Mouse (Mus musculus) brain, embryonic 14.5 days (tissue): ENCODE measurements around the gene Kat2a. TPM values are rescaled to one million over a fixed set of nuclear protein-coding genes. Genes with fewer than 3 reads are reported as not detected.
A peak's percentile ranks its signal among the peaks of the same experiment; 100 is the strongest.
"Not testable (repeated sequence)": the region's sequence is repeated elsewhere in the genome, so short reads cannot be mapped to it uniquely, and the experiment has no call there.

Source experiments
- DNase-seq: peaks from one replicate; pipeline ENCODE4 v3.0.0-alpha.2; 2011; ENCODE audit warnings: low read depth
- CTCF ChIP-seq: fragments of 200-500 bp; IDR thresholded peaks from 2 replicates; pipeline ENCODE4 v1.5.1; 2012; ENCODE audit warnings: inconsistent platforms, mild to moderate bottlenecking, moderate library complexity, borderline replicate concordance; ENCODE audit not compliant: insufficient read depth, insufficient read length; ENCODE audit errors: extremely low read depth
- POLR2A ChIP-seq: fragments of 200-500 bp; IDR thresholded peaks from 2 replicates; pipeline ENCODE4 v1.6.1; 2012; ENCODE audit warnings: mild to moderate bottlenecking, inconsistent platforms, borderline replicate concordance; ENCODE audit not compliant: poor library complexity, insufficient read depth, insufficient read length, severe bottlenecking; ENCODE audit errors: extremely low read depth
- polyA plus RNA-seq: library from polyadenylated mRNA; depleted of rRNA; stranded (reverse); fragments of >200 nt; gene quantifications from 2 replicates; pipeline ENCODE4 v1.2.3, GENCODE M21; 2012; rRNA removed

Gene Kat2a
- polyA plus RNA-seq, 1 experiment, result 61.8 TPM

DNA sequence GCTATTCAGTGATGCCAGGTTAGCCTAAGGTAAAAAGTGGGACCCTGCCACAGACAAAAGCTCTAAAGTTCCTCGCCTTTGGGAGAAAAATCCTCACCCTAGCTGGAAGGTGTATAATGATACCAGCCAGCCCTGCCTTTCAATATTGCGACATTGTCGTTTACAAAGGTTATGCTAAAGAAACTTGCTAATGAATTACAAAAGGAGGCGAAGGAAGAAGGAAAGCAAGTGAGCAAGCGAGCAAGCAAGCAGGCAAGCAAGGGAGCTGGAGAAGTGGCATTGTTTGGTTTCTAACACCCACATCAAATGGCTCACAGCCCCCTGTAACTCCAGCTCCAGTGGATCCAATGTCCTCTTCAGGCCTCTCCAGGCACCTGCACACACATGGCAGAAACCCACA is 29.7 kb downstream of the Kat2a start:
- DNase-seq, result no peak
- TF ChIP-seq CTCF, result no peak
- no peak for TF ChIP-seq POLR2A

DNA sequence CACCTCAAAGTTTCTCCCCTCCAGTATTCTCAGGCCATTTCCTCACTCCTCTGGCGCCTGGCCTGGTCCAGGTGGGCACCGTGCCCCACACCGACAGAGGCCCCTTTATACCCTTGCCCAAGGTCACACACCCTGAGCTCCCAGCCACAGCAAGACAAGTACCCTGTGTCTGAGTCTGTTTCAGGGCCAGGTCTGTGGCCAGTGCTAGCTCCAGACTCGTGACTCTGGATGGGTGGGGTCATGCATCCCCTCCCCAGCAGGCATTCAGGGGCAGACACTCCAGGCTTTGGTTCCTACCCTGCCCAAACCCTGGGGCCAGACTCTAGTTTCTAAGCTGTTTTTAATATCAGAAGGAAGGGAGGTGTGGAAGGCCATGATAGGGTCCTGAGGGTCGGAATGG is 30.4 kb downstream of the Kat2a start:
- no peak for DNase-seq
- TF ChIP-seq CTCF, result no peak
- TF ChIP-seq POLR2A, result no peak

DNA sequence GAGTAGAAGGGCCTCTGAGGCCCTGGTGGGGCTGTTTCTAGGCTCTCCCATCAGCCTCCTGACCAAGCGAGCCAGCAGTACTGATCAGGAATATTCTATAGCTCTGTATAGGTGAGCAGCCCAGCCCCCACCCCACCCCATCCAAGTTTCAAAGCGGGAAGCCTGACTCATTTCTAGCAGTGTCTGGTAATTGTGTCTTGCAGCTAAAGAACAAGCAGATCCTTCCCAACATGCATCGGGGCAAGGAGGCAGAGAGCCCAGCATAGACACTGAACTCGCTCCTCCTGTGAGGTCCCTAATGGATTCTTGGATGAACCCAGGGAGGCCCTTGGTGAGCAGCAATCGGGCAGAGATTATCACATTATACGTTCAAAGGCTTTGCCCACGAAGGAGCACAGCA is 34.5 kb downstream of the Kat2a start:
- peak; percentile 13 for DNase-seq
- TF ChIP-seq POLR2A, result no peak
- no peak for TF ChIP-seq CTCF

DNA sequence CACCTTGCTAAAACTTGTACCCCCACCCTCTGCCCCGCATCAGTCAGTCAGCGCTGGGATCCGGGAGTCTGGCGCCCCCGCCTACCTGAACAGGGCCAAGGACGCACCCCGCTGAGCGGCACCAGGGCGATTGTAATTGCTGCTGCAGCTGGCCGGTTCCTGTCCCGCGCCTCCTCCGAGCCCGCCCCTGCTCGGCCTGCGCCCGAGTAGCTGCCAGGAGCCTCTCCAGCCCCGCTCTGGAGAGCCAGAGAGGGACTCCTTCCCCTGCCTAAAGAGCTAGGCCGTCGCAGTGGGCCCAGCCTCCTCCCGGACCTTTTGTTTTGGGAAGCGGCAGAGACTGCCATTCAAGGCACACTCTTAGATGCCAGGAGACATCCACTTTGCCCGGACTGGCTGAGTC is 39.1 kb downstream of the Kat2a start:
- TF ChIP-seq POLR2A, result no peak
- TF ChIP-seq CTCF, result no peak
- DNase-seq, result peak; percentile 49

DNA sequence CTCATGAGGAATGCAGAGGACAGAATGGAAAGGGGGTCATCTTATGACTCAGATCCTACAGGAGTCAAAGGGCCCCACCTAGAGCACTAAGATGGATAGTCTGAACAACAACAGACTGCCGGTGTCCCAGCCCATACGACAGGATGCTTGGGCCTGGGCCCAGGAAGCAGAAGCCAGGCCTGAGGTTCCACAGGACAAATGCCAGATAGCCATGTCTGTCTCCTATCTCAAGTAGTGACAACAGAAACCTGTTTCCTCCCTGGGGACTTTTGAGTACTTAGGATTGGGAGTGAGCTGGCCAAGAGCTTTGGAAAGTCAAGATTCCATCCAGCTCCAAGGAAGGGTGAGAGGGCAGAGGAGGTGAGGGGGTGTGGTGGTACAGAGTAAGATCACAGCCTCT is 40.3 kb downstream of the Kat2a start:
- DNase-seq, result no peak

DNA sequence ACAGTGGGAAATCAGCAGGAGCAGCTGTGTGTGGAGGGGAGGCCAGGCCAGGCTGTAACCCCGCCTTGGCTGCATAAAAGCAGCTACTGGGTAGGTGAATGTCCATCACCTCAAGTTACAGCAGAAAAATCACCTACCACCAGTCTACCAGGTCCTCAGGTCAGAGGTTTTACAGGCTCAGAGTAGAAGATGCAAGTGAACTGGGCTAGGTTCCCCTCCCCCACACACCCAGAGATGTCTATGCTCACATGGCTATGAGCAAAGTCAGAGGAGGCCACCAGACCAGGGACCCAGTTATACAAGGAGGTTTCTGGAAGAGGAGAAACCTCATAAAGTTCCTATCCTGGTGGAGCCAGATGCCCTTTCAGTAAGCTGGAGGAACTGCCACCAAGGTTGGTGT is 41.2 kb downstream of the Kat2a start:
- TF ChIP-seq POLR2A (no peak), CTCF (no peak)
- no peak for DNase-seq

More for the DNA sequence above, 40.3 kb downstream of the Kat2a start:
- TF ChIP-seq POLR2A (no peak), CTCF (no peak)

DNA sequence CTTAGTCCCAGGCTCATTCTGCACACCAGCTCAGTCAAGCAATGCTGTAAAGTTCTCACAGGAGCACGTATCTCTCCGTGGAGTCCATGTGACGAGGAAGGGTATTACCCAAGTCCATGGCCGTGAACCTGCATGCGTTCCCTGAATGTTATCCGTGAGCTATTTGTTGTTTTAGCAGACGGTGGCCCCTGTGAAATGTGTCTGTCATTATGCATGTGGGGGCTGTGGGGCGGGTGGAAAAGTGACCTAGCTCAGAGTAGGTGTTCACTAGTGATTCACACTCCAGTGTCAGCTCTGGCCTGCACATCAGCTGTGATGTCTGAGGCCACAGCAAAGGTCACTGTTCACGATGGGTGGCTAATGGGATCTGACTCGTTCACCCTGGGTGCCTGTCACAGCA is 52.5 kb downstream of the Kat2a start:
- DNase-seq, result no peak

DNA sequence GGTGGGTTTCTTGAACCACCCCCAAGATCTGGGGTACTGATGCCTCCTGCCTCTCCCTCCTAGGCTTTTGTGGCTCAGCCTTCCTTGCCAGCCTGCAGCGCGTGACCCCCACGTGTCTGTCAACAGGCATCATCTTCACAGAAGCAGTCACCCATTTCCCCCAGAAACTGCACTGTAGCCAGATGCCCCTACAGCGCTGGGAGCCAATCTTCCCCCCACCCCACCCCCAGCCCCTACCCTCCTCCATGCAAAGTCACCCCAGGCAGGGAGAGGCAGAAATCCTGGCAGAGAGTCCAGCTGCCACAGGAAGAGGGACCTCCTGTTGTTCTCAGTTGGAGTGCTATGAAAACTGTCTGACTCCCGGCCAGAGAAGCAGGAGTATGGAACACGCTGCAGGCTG is 55.8 kb downstream of the Kat2a start:
- TF ChIP-seq POLR2A (no peak), CTCF (no peak)
- DNase-seq, result peak; percentile 55

More for the DNA sequence above, 52.5 kb downstream of the Kat2a start:
- TF ChIP-seq CTCF, result no peak
- TF ChIP-seq POLR2A, result no peak

DNA sequence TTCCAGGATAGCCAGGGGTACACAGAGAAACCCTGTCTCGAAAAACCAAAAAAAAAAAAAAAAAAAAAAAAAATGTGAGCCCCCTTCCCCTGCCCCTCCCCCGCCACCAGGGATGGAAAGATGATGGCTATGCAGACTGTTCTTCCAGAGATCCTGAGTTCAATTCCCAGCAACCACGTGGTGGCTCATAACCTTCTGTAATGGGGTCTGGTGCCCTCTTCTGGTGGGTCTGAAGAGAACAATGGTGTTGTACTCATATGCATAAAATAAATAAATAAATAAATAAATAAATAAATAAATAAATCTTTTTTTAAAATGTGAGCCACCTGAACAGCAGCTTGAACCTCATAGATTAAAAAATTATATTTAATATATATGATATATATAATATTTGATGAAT is 56.7 kb downstream of the Kat2a start:
- not testable (repeated sequence) for DNase-seq
- peak; percentile 21; the same call in 1 of the 2 replicates for TF ChIP-seq CTCF

Other genes with a start within 250 kb of the Kat2a start
- gene Klhl11, start 239.7 kb downstream of the Kat2a start, polyA plus RNA-seq, result 5.4 and 10.7 TPM in 2 replicates
- gene Acly, start 184.5 kb downstream of the Kat2a start, polyA plus RNA-seq, result 189 and 209 TPM in 2 replicates
- gene Ttc25, start 166.9 kb downstream of the Kat2a start, polyA plus RNA-seq, result 0.90 and 2.8 TPM in 2 replicates
- gene Cnp, start 137.6 kb downstream of the Kat2a start, polyA plus RNA-seq, result 18.1 and 22.4 TPM in 2 replicates
- 111 and 119 TPM in 2 replicates for gene Nkiras2, start 93.2 kb downstream of the Kat2a start, polyA plus RNA-seq
- 139 and 201 TPM in 2 replicates for gene Dnajc7, start 92.3 kb downstream of the Kat2a start, polyA plus RNA-seq
- gene Zfp385c, start 20.0 kb downstream of the Kat2a start, polyA plus RNA-seq, result 0.40 and 0.63 TPM in 2 replicates
- gene Dhx58, start 8.2 kb downstream of the Kat2a start, polyA plus RNA-seq, result 2.4 and 2.6 TPM in 2 replicates
- not detected in 2 replicates for gene Hspb9, start 1.4 kb upstream of the Kat2a start, polyA plus RNA-seq
- gene Rab5c, start 25.8 kb upstream of the Kat2a start, polyA plus RNA-seq, result 236 and 270 TPM in 2 replicates
- 33.1 and 36.4 TPM in 2 replicates for gene Kcnh4, start 47.5 kb upstream of the Kat2a start, polyA plus RNA-seq
- gene Hcrt, start 50.5 kb upstream of the Kat2a start, polyA plus RNA-seq, result 0.45 and 0.91 TPM in 2 replicates
- 5.5 and 7.7 TPM in 2 replicates for gene Ghdc, start 58.5 kb upstream of the Kat2a start, polyA plus RNA-seq
- 16.4 and 21.5 TPM in 2 replicates for gene Stat5b, start 138.3 kb upstream of the Kat2a start, polyA plus RNA-seq
- 1.4 and 2.1 TPM in 2 replicates for gene Stat5a, start 146.9 kb upstream of the Kat2a start, polyA plus RNA-seq
- gene Stat3, start 227.1 kb upstream of the Kat2a start, polyA plus RNA-seq, result 29.1 and 36.9 TPM in 2 replicates